Mouse (Mus musculus) liver, postnatal 0 days (tissue): ENCODE measurements at regions not wholly inside any gene's neighbourhood (a gene's known extent, or its start where the extent isn't known, plus 50 kb on each side); places are given as distances from the start of the nearest gene placed in this dataset.

ENCODE experiments used
- ATAC-seq: fragments of 200-750 bp; cut with Nextera tagmentation; 2 replicates; pipeline ENCODE4 v1.8.0; 2017; ENCODE audit warnings: mild to moderate bottlenecking, moderate library complexity
- DNase-seq: peaks from one replicate; pipeline ENCODE4 v3.0.0-alpha.2; 2016
- H3K27ac ChIP-seq: fragments of 300-500 bp; sonication (generic); 2 replicates; pipeline ENCODE4 v1.5.1; 2014; ENCODE audit warnings: antibody characterized with exemption, moderate library complexity, mild to moderate bottlenecking, low read depth
- H3K27me3 ChIP-seq: fragments of 300-500 bp; sonication (generic); 2 replicates; pipeline ENCODE4 v1.6.1; 2014; ENCODE audit warnings: low read length, control low read depth, mixed read lengths; ENCODE audit not compliant: insufficient read depth
- H3K36me3 ChIP-seq: fragments of 300-500 bp; sonication (generic); replicated peaks from 2 replicates; pipeline ENCODE4 v1.6.1; 2014; ENCODE audit warnings: mild to moderate bottlenecking, control low read depth, low read length, moderate library complexity, mixed read lengths; ENCODE audit not compliant: insufficient read depth
- H3K4me1 ChIP-seq: fragments of 300-500 bp; sonication (generic); 2 replicates; pipeline ENCODE4 v1.6.1; 2014; ENCODE audit warnings: antibody characterized with exemption, mild to moderate bottlenecking, control low read depth; ENCODE audit not compliant: insufficient read depth
- H3K4me2 ChIP-seq: fragments of 300-500 bp; sonication (generic); 2 replicates; pipeline ENCODE4 v1.6.1; 2014; ENCODE audit warnings: low read depth, mild to moderate bottlenecking, low read length, moderate library complexity, mixed read lengths
- H3K4me3 ChIP-seq: fragments of 300-500 bp; sonication (generic); 2 replicates; pipeline ENCODE4 v1.5.1; 2014; ENCODE audit warnings: low read depth, low read length
- H3K9ac ChIP-seq: fragments of 300-500 bp; sonication (generic); replicated peaks from 2 replicates; pipeline ENCODE4 v1.6.1; 2014; ENCODE audit warnings: mild to moderate bottlenecking, moderate library complexity
- H3K9me3 ChIP-seq: fragments of 300-500 bp; sonication (generic); 2 replicates; pipeline ENCODE4 v1.6.1; 2016; ENCODE audit warnings: mild to moderate bottlenecking, control low read depth, low read length, mixed read lengths
- CTCF ChIP-seq: sonication (generic); IDR thresholded peaks from 2 replicates; pipeline ENCODE4 v1.5.1; 2016; ENCODE audit warnings: antibody characterized with exemption, low read depth
- EP300 ChIP-seq: IDR thresholded peaks from 2 replicates; pipeline ENCODE4 v1.6.1; 2016; ENCODE audit warnings: antibody characterized with exemption, low read depth, mild to moderate bottlenecking
- whole genome bisulfite sequencing: fragments of 180-500 bp; shearing (Covaris S2); extraction: QIAGEN DNeasy Blood & Tissue Kit; methylation state at CpG from one replicate; pipeline ENCODE4 v1.1.7; 2014; ENCODE audit not compliant: insufficient replicate concordance; 5-methylcytosine and 5-hydroxymethylcytosine counted together

- Histone ChIP-seq H3K27ac (no peak overlapping the region), H3K36me3 (no peaks in the 10 kb centered on the region), H3K9me3 (no peaks in the 10 kb centered on the region), H3K4me2 (no peak overlapping the region), H3K4me3 (no peak overlapping the region), H3K4me1 (no peaks in the 10 kb centered on the region), H3K9ac (no peak overlapping the region), H3K27me3 (no peaks in the 10 kb centered on the region)
- TF ChIP-seq CTCF: no peak
- no peak for TF ChIP-seq EP300
- no peak for DNase-seq
- no peak for ATAC-seq
- 63% methylated on average over 8 of the region's 8 CpGs for WGBS
Observed at GRCm38 (mm10) chr16:12516834-12517685, 533.1 kb downstream of the Shisa9 start.

- Histone ChIP-seq H3K9ac (no peak overlapping the region), H3K4me1 (no peaks in the 10 kb centered on the region), H3K4me3 (no peak overlapping the region), H3K4me2 (no peak overlapping the region), H3K27me3 (no peaks in the 10 kb centered on the region), H3K9me3 (no peaks in the 10 kb centered on the region), H3K36me3 (no peaks in the 10 kb centered on the region), H3K27ac (no peak overlapping the region)
- ATAC-seq (no peak), DNase-seq (no peak)
- no peak for TF ChIP-seq EP300
- TF ChIP-seq CTCF: no peak
- WGBS: 71% methylated on average over 7 of the region's 7 CpGs
Observed at GRCm38 (mm10) chr16:12518264-12518663, 534.4 kb downstream of the Shisa9 start.

GRCm38 (mm10) chr16:12521711-12522476 is 538.0 kb downstream of the Shisa9 start:
- no peak overlapping the region for H3K4me2 ChIP-seq
- ATAC-seq (no peak), DNase-seq (no peak)
- H3K36me3 ChIP-seq: no peaks in the 10 kb centered on the region
- H3K27me3 ChIP-seq: no peaks in the 10 kb centered on the region
- no peaks in the 10 kb centered on the region for H3K4me1 ChIP-seq
- no peak overlapping the region for H3K27ac ChIP-seq
- no peak overlapping the region for H3K4me3 ChIP-seq
- no peak for TF ChIP-seq CTCF
- TF ChIP-seq EP300: no peak
- H3K9me3 ChIP-seq: no peaks in the 10 kb centered on the region
- 67% methylated on average over 3 of the region's 3 CpGs for WGBS
- H3K9ac ChIP-seq: no peak overlapping the region

- no peaks in the 10 kb centered on the region for H3K4me1 ChIP-seq
- ATAC-seq: no peak
Observed at GRCm38 (mm10) chr16:12548462-12548861, 561.0 kb upstream of the Ercc4 start.

GRCm38 (mm10) chr16:12588889-12589288 is 520.6 kb upstream of the Ercc4 start:
- Histone ChIP-seq H3K36me3 (no peaks in the 10 kb centered on the region), H3K27ac (no peak overlapping the region), H3K4me2 (no peak overlapping the region), H3K9me3 (no peaks in the 10 kb centered on the region), H3K4me3 (no peak overlapping the region), H3K9ac (no peak overlapping the region), H3K4me1 (no peaks in the 10 kb centered on the region), H3K27me3 (no peaks in the 10 kb centered on the region)
- TF ChIP-seq EP300 (no peak), CTCF (peak; percentile 47)
- no peak for ATAC-seq
- no peak for DNase-seq

More at GRCm38 (mm10) chr16:12548462-12548861, 561.0 kb upstream of the Ercc4 start:
- H3K4me3 ChIP-seq: no peak overlapping the region
- no peak overlapping the region for H3K27ac ChIP-seq
- H3K36me3 ChIP-seq: no peaks in the 10 kb centered on the region
- H3K4me2 ChIP-seq: no peak overlapping the region
- TF ChIP-seq EP300 (no peak), CTCF (no peak)
- H3K9me3 ChIP-seq: no peaks in the 10 kb centered on the region
- DNase-seq: no peak
- H3K27me3 ChIP-seq: no peaks in the 10 kb centered on the region
- H3K9ac ChIP-seq: no peak overlapping the region

- no peaks in the 10 kb centered on the region for H3K27me3 ChIP-seq
- H3K9me3 ChIP-seq: no peaks in the 10 kb centered on the region
- DNase-seq (no peak), ATAC-seq (no peak)
- no peaks in the 10 kb centered on the region for H3K4me1 ChIP-seq
- WGBS: 71% methylated on average over 6 of the region's 6 CpGs
- no peak overlapping the region for H3K27ac ChIP-seq
- H3K9ac ChIP-seq: no peak overlapping the region
- H3K4me2 ChIP-seq: no peak overlapping the region
- no peak for TF ChIP-seq CTCF
- no peak for TF ChIP-seq EP300
- H3K4me3 ChIP-seq: no peak overlapping the region
- H3K36me3 ChIP-seq: no peaks in the 10 kb centered on the region
Observed at GRCm38 (mm10) chr16:12608259-12608658, 501.2 kb upstream of the Ercc4 start.
